Mouse (Mus musculus) heart, postnatal 25 days (tissue): Measurements from ENCODE around the gene Myoz1. TPM values are rescaled to one million over a fixed set of nuclear protein-coding genes. Genes with fewer than 3 reads are reported as not detected.
"Not testable (repeated sequence)": the region's sequence is repeated elsewhere in the genome, so short reads cannot be mapped to it uniquely, and the experiment has no call there.

ENCODE experiments used
- DNase-seq: peaks from one replicate; pipeline ENCODE4 v3.0.0; 2022; ENCODE audit warnings: low spot score
- intact Hi-C: fragments of 180-260 bp; cut with DNase I; formaldehyde crosslinking; loops from one replicate; pipeline ENCODE4 v1.15.1; 2025
- total RNA-seq, 2 experiments: library from RNA; stranded (reverse); gene quantifications; 2 replicates each; pipeline ENCODE4 v1.2.3; 2021

The Myoz1 gene
- under 1 TPM; 0.39 to 0.67 TPM for total RNA-seq

GRCm38 (mm10) chr14:20656361-20656760 lies at the start of gene Myoz1:
Myoz1 (minus strand) TSS chr14:20656540.
- intact Hi-C loops, result no loop called here
- no peak for DNase-seq

- intact Hi-C loops, DNase-seq: not testable (repeated sequence)
Measured at GRCm38 (mm10) chr14:20703461-20703860, 47.1 kb upstream of the Myoz1 start.

GRCm38 (mm10) chr14:20702741-20703381 lies 46.5 kb upstream of the Myoz1 start, which contains the start of gene Chchd1:
Chchd1 (plus strand) TSS chr14:20703006.
- peak; percentile 77 for DNase-seq
- intact Hi-C loops, result no loop called here

- no peak for DNase-seq
- intact Hi-C loops, result no loop called here
Measured at GRCm38 (mm10) chr14:20702096-20702740, 45.9 kb upstream of the Myoz1 start.

- intact Hi-C loops, result no loop called here
- no peak for DNase-seq
Measured at GRCm38 (mm10) chr14:20701554-20701953, 45.2 kb upstream of the Myoz1 start.

- intact Hi-C loops, result no loop called here
- DNase-seq, result no peak
Measured at GRCm38 (mm10) chr14:20700362-20700761, 44.0 kb upstream of the Myoz1 start.

- no peak for DNase-seq
- intact Hi-C loops, result loop anchor here (5.0 kb wide), 1 partner anchor 99 kb away; no protein-coding TSS in a partner anchor
Measured at GRCm38 (mm10) chr14:20698515-20698914, 42.2 kb upstream of the Myoz1 start.

GRCm38 (mm10) chr14:20696986-20697385 lies 40.6 kb upstream of the Myoz1 start:
- no peak for DNase-seq

GRCm38 (mm10) chr14:20695761-20696520 lies 39.6 kb upstream of the Myoz1 start:
- DNase-seq, result no peak
- intact Hi-C loops, result loop anchor here (5.0 kb wide), 1 partner anchor 101 kb away; no protein-coding TSS in a partner anchor

More at GRCm38 (mm10) chr14:20696986-20697385, 40.6 kb upstream of the Myoz1 start:
- intact Hi-C loops, result loop anchor here (5.0 kb wide), 1 partner anchor 100 kb away; no protein-coding TSS in a partner anchor

- peak; percentile 80 for DNase-seq
- intact Hi-C loops, result loop anchor here (5.0 kb wide), 1 partner anchor 102 kb away; no protein-coding TSS in a partner anchor
Measured at GRCm38 (mm10) chr14:20694884-20695760, 38.8 kb upstream of the Myoz1 start, which contains the start of gene Fut11. Fut11 (plus strand) TSS chr14:20694968.

- no peak for DNase-seq
- intact Hi-C loops, result no loop called here
Measured at GRCm38 (mm10) chr14:20694185-20694883, 38.0 kb upstream of the Myoz1 start.

GRCm38 (mm10) chr14:20693589-20694101 lies 37.3 kb upstream of the Myoz1 start:
- no peak for DNase-seq
- intact Hi-C loops, result loop anchor here (2.0 kb wide), 1 partner anchor 19 kb away; the partner anchor contains the start of gene Sec24c

- intact Hi-C loops, result loop anchor here (2.0 kb wide), 1 partner anchor 17 kb away; the partner anchor contains the start of gene Sec24c
- DNase-seq, result no peak
Measured at GRCm38 (mm10) chr14:20691772-20692171, 35.4 kb upstream of the Myoz1 start.

GRCm38 (mm10) chr14:20689009-20689408 lies 32.7 kb upstream of the Myoz1 start:
- intact Hi-C loops, result no loop called here
- DNase-seq, result no peak

GRCm38 (mm10) chr14:20686576-20686975 lies 30.2 kb upstream of the Myoz1 start:
- intact Hi-C loops, result no loop called here
- no peak for DNase-seq

- intact Hi-C loops, result no loop called here
- DNase-seq, result no peak
Measured at GRCm38 (mm10) chr14:20682498-20682897, 26.2 kb upstream of the Myoz1 start.

GRCm38 (mm10) chr14:20681742-20682141 lies 25.4 kb upstream of the Myoz1 start:
- intact Hi-C loops, result no loop called here
- DNase-seq, result no peak

- DNase-seq, result no peak
- intact Hi-C loops, result no loop called here
Measured at GRCm38 (mm10) chr14:20677906-20678305, 21.6 kb upstream of the Myoz1 start.
